Mouse (Mus musculus): Measurements from ENCODE around the gene Fat2. TPM values are rescaled to one million over a fixed set of nuclear protein-coding genes. Genes with fewer than 3 reads are reported as not detected.
A peak's percentile ranks its signal among the peaks of the same experiment; 100 is the strongest.

Fat2 gene
- polyA plus RNA-seq, 1 experiment from 2014 or later = 0.01 TPM

GRCm38 (mm10) chr11:55329868-55330772 lies 6.2 kb downstream of the Fat2 start:
- H3K4me3 ChIP-seq = no peak overlapping the region
- ATAC-seq (ENCODE audit: extremely low read depth, insufficient number of reproducible peaks, low FRiP score, low TSS enrichment) = no peak
- H3K9me3 ChIP-seq = no peaks in the 10 kb centered on the region
- peak overlapping the region; percentile 41; the same call in 1 of the 2 replicates for H3K27ac ChIP-seq (replicated peaks)
- H3K4me1 ChIP-seq = peaks cover 23% of the 10 kb centered on the region
- no peak overlapping the region for H3K9ac ChIP-seq
- 0 out of 2 replicates have a peak overlapping the region, but pooled peaks have one; percentile 3 for H3K4me2 ChIP-seq
- WGBS = 65% methylated on average over 16 of the region's 16 CpGs
- H3K27me3 ChIP-seq (replicated peaks) = peaks cover 6% of the 10 kb centered on the region
- no peaks in the 10 kb centered on the region for H3K36me3 ChIP-seq

- H3K9ac ChIP-seq = no peak overlapping the region
- H3K4me1 ChIP-seq = peaks cover 23% of the 10 kb centered on the region
- 82% methylated on average over 9 of the region's 9 CpGs for WGBS
- no peaks in the 10 kb centered on the region for H3K9me3 ChIP-seq
- ATAC-seq (ENCODE audit: extremely low read depth, insufficient number of reproducible peaks, low FRiP score, low TSS enrichment) = no peak
- no peak overlapping the region for H3K4me3 ChIP-seq
- no peaks in the 10 kb centered on the region for H3K36me3 ChIP-seq
- no peak overlapping the region for H3K4me2 ChIP-seq
- no peaks in the 10 kb centered on the region; the same call in 1 of the 2 replicates for H3K27me3 ChIP-seq (replicated peaks)
- no peak overlapping the region for H3K27ac ChIP-seq (replicated peaks)
Observed at GRCm38 (mm10) chr11:55327558-55328409, 8.6 kb downstream of the Fat2 start.

DNA sequence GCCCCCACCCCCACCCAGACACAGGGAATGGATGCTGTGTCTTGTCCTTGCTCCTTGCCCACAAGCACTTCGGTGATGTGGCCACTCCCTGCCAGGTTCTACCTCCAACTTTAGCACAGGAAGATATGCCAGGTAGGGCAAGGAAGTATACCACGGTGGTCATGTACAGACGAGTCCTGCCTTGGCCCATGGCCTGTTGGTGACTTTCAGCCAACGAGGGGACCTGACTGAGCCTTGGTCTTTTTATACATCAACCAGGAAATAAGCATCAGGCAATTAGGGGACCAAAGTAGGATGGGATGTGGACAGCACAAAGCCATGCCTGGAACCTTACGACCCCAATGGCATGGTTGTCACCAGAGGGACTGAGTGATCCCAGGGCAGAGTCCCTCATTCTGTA lies 9.3 kb downstream of the Fat2 start:
- H3K9me3 ChIP-seq = no peaks in the 10 kb centered on the region
- no peaks in the 10 kb centered on the region for H3K36me3 ChIP-seq
- H3K27me3 ChIP-seq (replicated peaks) = no peaks in the 10 kb centered on the region
- H3K4me3 ChIP-seq = no peak overlapping the region
- no peak overlapping the region for H3K9ac ChIP-seq
- no peak overlapping the region for H3K4me2 ChIP-seq
- H3K4me1 ChIP-seq = peaks cover 23% of the 10 kb centered on the region
- no peak overlapping the region for H3K27ac ChIP-seq (replicated peaks)
- ATAC-seq (ENCODE audit: extremely low read depth, insufficient number of reproducible peaks, low FRiP score, low TSS enrichment) = no peak
- WGBS = 75% methylated on average over 5 of the region's 5 CpGs

GRCm38 (mm10) chr11:55326211-55326610 lies 10.2 kb downstream of the Fat2 start:
- Histone ChIP-seq H3K4me3 (no peak overlapping the region), H3K27me3 (replicated peaks) (no peaks in the 10 kb centered on the region), H3K36me3 (no peaks in the 10 kb centered on the region), H3K9ac (no peak overlapping the region), H3K4me1 (peaks cover 23% of the 10 kb centered on the region), H3K9me3 (no peaks in the 10 kb centered on the region), H3K4me2 (no peak overlapping the region), H3K27ac (replicated peaks) (no peak overlapping the region)
- WGBS = 75% methylated on average over 7 of the region's 7 CpGs
- no peak for ATAC-seq (ENCODE audit: extremely low read depth, insufficient number of reproducible peaks, low FRiP score, low TSS enrichment)

DNA sequence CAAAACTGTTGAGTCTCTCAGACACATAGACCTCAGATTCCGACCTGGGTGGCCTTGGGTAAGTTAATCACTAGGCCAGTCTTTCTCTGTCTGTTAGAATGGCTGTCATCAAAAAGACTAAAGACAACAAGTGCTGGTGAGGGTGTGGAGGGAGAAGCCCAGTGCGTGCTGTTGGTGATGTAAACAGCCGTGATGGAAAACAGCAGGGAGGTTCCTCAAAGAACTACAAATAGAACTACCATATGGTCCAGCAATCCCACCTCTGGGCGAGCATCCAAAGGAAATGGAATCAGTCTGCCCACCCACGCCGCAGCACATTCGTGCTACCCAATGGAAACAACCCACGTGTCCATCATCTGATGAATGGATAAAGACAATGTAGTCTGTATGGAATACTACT lies 12.5 kb downstream of the Fat2 start:
- no peak for ATAC-seq (ENCODE audit: extremely low read depth, insufficient number of reproducible peaks, low FRiP score, low TSS enrichment)
- Histone ChIP-seq H3K4me3 (no peak overlapping the region), H3K36me3 (no peaks in the 10 kb centered on the region), H3K27ac (replicated peaks) (no peak overlapping the region), H3K27me3 (replicated peaks) (no peaks in the 10 kb centered on the region), H3K9me3 (no peaks in the 10 kb centered on the region), H3K4me2 (no peak overlapping the region), H3K9ac (no peak overlapping the region), H3K4me1 (peaks cover 9% of the 10 kb centered on the region)
- 61% methylated on average over 8 of the region's 8 CpGs for WGBS

DNA sequence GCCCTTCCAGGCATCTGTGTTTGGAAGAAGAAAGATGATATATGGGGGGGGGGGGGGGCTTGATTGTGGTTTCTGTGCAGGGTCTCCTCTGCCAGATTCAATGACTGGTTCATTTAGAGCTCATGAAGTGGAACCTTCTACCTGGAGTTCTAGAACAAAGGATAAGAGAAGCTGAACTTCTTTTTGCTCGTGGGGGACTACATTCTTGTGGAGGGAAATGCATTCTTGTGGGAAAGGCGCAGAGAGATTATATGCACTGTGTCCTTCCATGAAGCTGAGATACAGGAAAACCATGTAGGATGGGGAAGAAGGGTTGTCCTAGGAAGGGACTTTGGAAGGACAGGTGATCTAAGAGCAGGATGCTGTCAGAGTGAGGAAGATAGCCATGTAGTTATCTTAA lies 15.4 kb downstream of the Fat2 start:
- Histone ChIP-seq H3K9me3 (no peaks in the 10 kb centered on the region), H3K4me1 (peaks cover 3% of the 10 kb centered on the region), H3K9ac (no peak overlapping the region), H3K27me3 (replicated peaks) (no peaks in the 10 kb centered on the region), H3K27ac (replicated peaks) (no peak overlapping the region), H3K36me3 (no peaks in the 10 kb centered on the region), H3K4me3 (no peak overlapping the region), H3K4me2 (no peak overlapping the region)
- no peak for ATAC-seq (ENCODE audit: extremely low read depth, insufficient number of reproducible peaks, low FRiP score, low TSS enrichment)
- WGBS = 75% methylated on average over 2 of the region's 2 CpGs

- Histone ChIP-seq H3K36me3 (no peaks in the 10 kb centered on the region), H3K4me2 (no peak overlapping the region), H3K4me3 (no peak overlapping the region), H3K4me1 (peaks cover 15% of the 10 kb centered on the region; the same call in 1 of the 2 replicates), H3K9me3 (no peaks in the 10 kb centered on the region), H3K9ac (no peak overlapping the region), H3K27me3 (replicated peaks) (peaks cover 18% of the 10 kb centered on the region), H3K27ac (replicated peaks) (no peak overlapping the region)
- ATAC-seq (ENCODE audit: extremely low read depth, insufficient number of reproducible peaks, low FRiP score, low TSS enrichment) = no peak
- 67% methylated on average over 6 of the region's 6 CpGs for WGBS
Observed at GRCm38 (mm10) chr11:55315966-55316365, 20.4 kb downstream of the Fat2 start.

- H3K27me3 ChIP-seq (replicated peaks) = peaks cover 18% of the 10 kb centered on the region
- WGBS = 34% methylated on average over 2 of the region's 2 CpGs
- H3K4me3 ChIP-seq = no peak overlapping the region
- H3K9me3 ChIP-seq = no peaks in the 10 kb centered on the region
- H3K27ac ChIP-seq (replicated peaks) = no peak overlapping the region
- no peak overlapping the region for H3K9ac ChIP-seq
- ATAC-seq (ENCODE audit: extremely low read depth, insufficient number of reproducible peaks, low FRiP score, low TSS enrichment) = no peak
- peaks cover 15% of the 10 kb centered on the region; the same call in 1 of the 2 replicates for H3K4me1 ChIP-seq
- H3K36me3 ChIP-seq = no peaks in the 10 kb centered on the region
- H3K4me2 ChIP-seq = no peak overlapping the region
Observed at GRCm38 (mm10) chr11:55314704-55315047, 21.7 kb downstream of the Fat2 start.

GRCm38 (mm10) chr11:55313768-55314703 lies 22.3 kb downstream of the Fat2 start:
- Histone ChIP-seq H3K9me3 (no peaks in the 10 kb centered on the region), H3K36me3 (no peaks in the 10 kb centered on the region), H3K27me3 (replicated peaks) (peaks cover 18% of the 10 kb centered on the region), H3K4me1 (peaks cover 15% of the 10 kb centered on the region; the same call in 1 of the 2 replicates), H3K4me3 (0 out of 2 replicates have a peak overlapping the region, but pooled peaks have one; percentile 1), H3K9ac (no peak overlapping the region), H3K4me2 (peak overlapping the region; percentile 21; the same call in 1 of the 2 replicates), H3K27ac (replicated peaks) (no peak overlapping the region)
- WGBS = 17% methylated on average over 29 of the region's 29 CpGs
- ATAC-seq (ENCODE audit: extremely low read depth, insufficient number of reproducible peaks, low FRiP score, low TSS enrichment) = 0 out of 2 replicates have a peak, but pooled peaks have one; percentile 22

GRCm38 (mm10) chr11:55302350-55302749 lies 34.0 kb downstream of the Fat2 start:
- Histone ChIP-seq H3K4me1 (no peaks in the 10 kb centered on the region), H3K27ac (replicated peaks) (no peak overlapping the region), H3K4me3 (no peak overlapping the region), H3K9ac (no peak overlapping the region), H3K36me3 (no peaks in the 10 kb centered on the region), H3K4me2 (no peak overlapping the region), H3K27me3 (replicated peaks) (no peaks in the 10 kb centered on the region), H3K9me3 (no peaks in the 10 kb centered on the region)
- 45% methylated on average over 4 of the region's 4 CpGs for WGBS
- ATAC-seq (ENCODE audit: extremely low read depth, insufficient number of reproducible peaks, low FRiP score, low TSS enrichment) = no peak

Data from heart, embryonic 13.5 days (tissue).